Mouse (Mus musculus): Measurements from ENCODE around the gene C1qtnf12. TPM values are rescaled to one million over a fixed set of nuclear protein-coding genes. Genes with fewer than 3 reads are reported as not detected.

The C1qtnf12 gene
- polyA plus RNA-seq, 1 experiment from 2014 or later, result 28.9 TPM

- no peaks in the 10 kb centered on the region for H3K27me3 ChIP-seq (ENCODE audit: control insufficient read depth, insufficient read depth, low read length)
- H3K36me3 ChIP-seq (ENCODE audit: control insufficient read depth, insufficient read depth), result peaks cover 7% of the 10 kb centered on the region
- H3K4me3 ChIP-seq (ENCODE audit: low read length), result peak within 1 kb of the TSS; percentile 95
- H3K27ac ChIP-seq (ENCODE audit: low read length), result peak within 1 kb of the TSS; percentile 97
- peaks cover 22% of the 10 kb centered on the region for H3K4me1 ChIP-seq (ENCODE audit: control insufficient read depth, insufficient read depth, low read length)
- peak within 1 kb of the TSS; percentile 98 for H3K4me2 ChIP-seq (ENCODE audit: low read depth, low read length)
- peak; percentile 83 for ATAC-seq (replicated peaks; ENCODE audit: extremely low read depth, insufficient read depth, low FRiP score)
- H3K9ac ChIP-seq (ENCODE audit: low read length), result peak within 1 kb of the TSS; percentile 91
- no peaks in the 10 kb centered on the region for H3K9me3 ChIP-seq (replicated peaks; ENCODE audit: control insufficient read depth, low read length)
- WGBS, result under 1% methylated on average over 99 of the region's 99 CpGs
These were observed 30.3 kb downstream of the C1qtnf12 start, which contains the start of the genes B3galt6 and Sdf4 for GRCm38 (mm10) chr4:155992241-155992905. Gene B3galt6, minus strand, starts transcription at chr4:155992649. Gene Sdf4, plus strand, starts transcription at chr4:155992872.

- peak overlapping the region; percentile 97 for H3K27ac ChIP-seq (ENCODE audit: low read length)
- H3K9ac ChIP-seq (ENCODE audit: low read length), result peak overlapping the region; percentile 91
- no peaks in the 10 kb centered on the region for H3K9me3 ChIP-seq (replicated peaks; ENCODE audit: control insufficient read depth, low read length)
- under 1% methylated on average over 70 of the region's 70 CpGs for WGBS
- peak overlapping the region; percentile 95 for H3K4me3 ChIP-seq (ENCODE audit: low read length)
- peaks cover 12% of the 10 kb centered on the region for H3K36me3 ChIP-seq (ENCODE audit: control insufficient read depth, insufficient read depth)
- ATAC-seq (replicated peaks; ENCODE audit: extremely low read depth, insufficient read depth, low FRiP score), result peak; percentile 82
- peak overlapping the region; percentile 73 for H3K4me2 ChIP-seq (ENCODE audit: low read depth, low read length)
- H3K4me1 ChIP-seq (ENCODE audit: control insufficient read depth, insufficient read depth, low read length), result peaks cover 22% of the 10 kb centered on the region
- H3K27me3 ChIP-seq (ENCODE audit: control insufficient read depth, insufficient read depth, low read length), result no peaks in the 10 kb centered on the region
These were observed 30.9 kb downstream of the C1qtnf12 start for GRCm38 (mm10) chr4:155992906-155993547.

GRCm38 (mm10) chr4:155993606-155994005 is 31.5 kb downstream of the C1qtnf12 start:
- H3K4me2 ChIP-seq (ENCODE audit: low read depth, low read length), result peak overlapping the region; percentile 73
- peak overlapping the region; percentile 91 for H3K9ac ChIP-seq (ENCODE audit: low read length)
- WGBS, result 3% methylated on average over 15 of the region's 15 CpGs
- H3K9me3 ChIP-seq (replicated peaks; ENCODE audit: control insufficient read depth, low read length), result no peaks in the 10 kb centered on the region
- H3K27ac ChIP-seq (ENCODE audit: low read length), result peak overlapping the region; percentile 97
- peaks cover 22% of the 10 kb centered on the region for H3K4me1 ChIP-seq (ENCODE audit: control insufficient read depth, insufficient read depth, low read length)
- no peaks in the 10 kb centered on the region for H3K27me3 ChIP-seq (ENCODE audit: control insufficient read depth, insufficient read depth, low read length)
- ATAC-seq (replicated peaks; ENCODE audit: extremely low read depth, insufficient read depth, low FRiP score), result no peak
- H3K36me3 ChIP-seq (ENCODE audit: control insufficient read depth, insufficient read depth), result peaks cover 15% of the 10 kb centered on the region
- H3K4me3 ChIP-seq (ENCODE audit: low read length), result peak overlapping the region; percentile 95

- WGBS, result 80% methylated on average over 3 of the region's 3 CpGs
- no peaks in the 10 kb centered on the region for H3K27me3 ChIP-seq (ENCODE audit: control insufficient read depth, insufficient read depth, low read length)
- no peaks in the 10 kb centered on the region for H3K9me3 ChIP-seq (replicated peaks; ENCODE audit: control insufficient read depth, low read length)
- ATAC-seq (replicated peaks; ENCODE audit: extremely low read depth, insufficient read depth, low FRiP score), result no peak
- H3K27ac ChIP-seq (ENCODE audit: low read length), result no peak overlapping the region
- H3K4me1 ChIP-seq (ENCODE audit: control insufficient read depth, insufficient read depth, low read length), result no peaks in the 10 kb centered on the region
- no peak overlapping the region for H3K4me2 ChIP-seq (ENCODE audit: low read depth, low read length)
- H3K4me3 ChIP-seq (ENCODE audit: low read length), result no peak overlapping the region
- peaks cover 66% of the 10 kb centered on the region for H3K36me3 ChIP-seq (ENCODE audit: control insufficient read depth, insufficient read depth)
- no peak overlapping the region for H3K9ac ChIP-seq (ENCODE audit: low read length)
These were observed 42.0 kb downstream of the C1qtnf12 start for GRCm38 (mm10) chr4:156004109-156004508.

GRCm38 (mm10) chr4:156008369-156008768 is 46.3 kb downstream of the C1qtnf12 start:
- no peak for ATAC-seq (replicated peaks; ENCODE audit: extremely low read depth, insufficient read depth, low FRiP score)
- H3K4me1 ChIP-seq (ENCODE audit: control insufficient read depth, insufficient read depth, low read length), result no peaks in the 10 kb centered on the region
- 93% methylated on average over 4 of the region's 4 CpGs for WGBS
- H3K4me2 ChIP-seq (ENCODE audit: low read depth, low read length), result no peak overlapping the region
- H3K27ac ChIP-seq (ENCODE audit: low read length), result no peak overlapping the region
- no peaks in the 10 kb centered on the region for H3K9me3 ChIP-seq (replicated peaks; ENCODE audit: control insufficient read depth, low read length)
- H3K4me3 ChIP-seq (ENCODE audit: low read length), result no peak overlapping the region
- no peaks in the 10 kb centered on the region for H3K27me3 ChIP-seq (ENCODE audit: control insufficient read depth, insufficient read depth, low read length)
- peaks cover 50% of the 10 kb centered on the region for H3K36me3 ChIP-seq (ENCODE audit: control insufficient read depth, insufficient read depth)
- no peak overlapping the region for H3K9ac ChIP-seq (ENCODE audit: low read length)

GRCm38 (mm10) chr4:156013637-156014036 is 51.5 kb downstream of the C1qtnf12 start, which contains the start of gene Tnfrsf4:
Gene Tnfrsf4, plus strand, starts transcription at chr4:156013843.
- no peak within 1 kb of the TSS for H3K4me3 ChIP-seq (ENCODE audit: low read length)
- ATAC-seq (replicated peaks; ENCODE audit: extremely low read depth, insufficient read depth, low FRiP score), result no peak

GRCm38 (mm10) chr4:156014436-156014835 is 52.3 kb downstream of the C1qtnf12 start:
- H3K4me2 ChIP-seq (ENCODE audit: low read depth, low read length), result no peak overlapping the region
- no peak for ATAC-seq (replicated peaks; ENCODE audit: extremely low read depth, insufficient read depth, low FRiP score)

More at GRCm38 (mm10) chr4:156013637-156014036, 51.5 kb downstream of the C1qtnf12 start, which contains the start of gene Tnfrsf4:
- no peaks in the 10 kb centered on the region for H3K4me1 ChIP-seq (ENCODE audit: control insufficient read depth, insufficient read depth, low read length)
- H3K27ac ChIP-seq (ENCODE audit: low read length), result no peak within 1 kb of the TSS
- WGBS, result 72% methylated on average over 8 of the region's 8 CpGs
- H3K9ac ChIP-seq (ENCODE audit: low read length), result no peak within 1 kb of the TSS
- H3K4me2 ChIP-seq (ENCODE audit: low read depth, low read length), result no peak within 1 kb of the TSS
- H3K27me3 ChIP-seq (ENCODE audit: control insufficient read depth, insufficient read depth, low read length), result no peaks in the 10 kb centered on the region
- H3K36me3 ChIP-seq (ENCODE audit: control insufficient read depth, insufficient read depth), result peaks cover 25% of the 10 kb centered on the region
- no peaks in the 10 kb centered on the region for H3K9me3 ChIP-seq (replicated peaks; ENCODE audit: control insufficient read depth, low read length)

More at GRCm38 (mm10) chr4:156014436-156014835, 52.3 kb downstream of the C1qtnf12 start:
- Histone ChIP-seq H3K27me3 (ENCODE audit: control insufficient read depth, insufficient read depth, low read length) (no peaks in the 10 kb centered on the region), H3K9me3 (replicated peaks; ENCODE audit: control insufficient read depth, low read length) (no peaks in the 10 kb centered on the region), H3K4me1 (ENCODE audit: control insufficient read depth, insufficient read depth, low read length) (no peaks in the 10 kb centered on the region), H3K4me3 (ENCODE audit: low read length) (no peak overlapping the region), H3K9ac (ENCODE audit: low read length) (no peak overlapping the region), H3K36me3 (ENCODE audit: control insufficient read depth, insufficient read depth) (peaks cover 17% of the 10 kb centered on the region), H3K27ac (ENCODE audit: low read length) (no peak overlapping the region)
- WGBS, result 81% methylated on average over 2 of the region's 2 CpGs

Measured in heart, embryonic 16.5 days (tissue).